Mouse (Mus musculus): Measurements from ENCODE around the gene Clec18a.
"Not testable (repeated sequence)": the region's sequence is repeated elsewhere in the genome, so short reads cannot be mapped to it uniquely, and the experiment has no call there.

Clec18a gene

DNA sequence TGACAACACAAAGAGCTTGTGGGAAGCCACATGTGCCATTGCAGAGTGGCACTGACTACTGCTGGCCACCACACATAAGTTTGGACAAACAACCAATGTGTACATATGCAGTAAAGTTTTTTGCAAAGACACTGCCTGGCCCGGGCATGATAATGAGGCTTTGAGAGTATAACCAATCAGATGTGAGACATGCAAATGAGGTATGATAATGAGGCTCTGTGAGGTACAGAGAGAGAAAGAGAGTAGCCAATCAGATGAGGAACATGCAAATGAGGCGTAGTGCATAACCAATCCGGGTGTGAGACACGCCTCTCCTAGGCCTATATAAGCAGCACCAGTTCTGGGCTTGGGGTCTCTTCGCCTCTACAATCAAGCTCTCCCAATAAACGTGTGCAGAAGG lies at the start of gene Clec18a:
Gene Clec18a (minus strand): TSS at position 101 of the 400 bp plus-strand sequence.
- not testable (repeated sequence) for DNase-seq

DNA sequence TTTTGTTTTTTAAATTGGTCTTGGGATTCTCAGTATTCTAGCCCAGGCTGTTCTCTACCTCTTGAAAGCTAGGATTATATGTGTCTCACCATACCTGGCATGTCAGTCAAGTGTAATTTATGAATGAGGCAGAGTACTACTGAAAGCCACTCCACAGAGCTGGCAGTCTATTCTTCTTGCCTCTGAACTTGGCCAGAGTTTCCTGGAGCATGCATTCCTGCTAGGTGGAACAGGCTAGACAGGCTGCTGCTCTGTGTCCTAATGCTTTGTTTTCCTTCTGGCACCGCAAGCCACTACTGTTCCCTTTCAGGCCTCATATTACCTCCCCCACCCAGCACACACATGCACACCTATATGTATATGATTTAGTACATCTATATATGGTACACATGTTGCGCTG lies 38.5 kb upstream of the Clec18a start:
- DNase-seq, result no peak

DNA sequence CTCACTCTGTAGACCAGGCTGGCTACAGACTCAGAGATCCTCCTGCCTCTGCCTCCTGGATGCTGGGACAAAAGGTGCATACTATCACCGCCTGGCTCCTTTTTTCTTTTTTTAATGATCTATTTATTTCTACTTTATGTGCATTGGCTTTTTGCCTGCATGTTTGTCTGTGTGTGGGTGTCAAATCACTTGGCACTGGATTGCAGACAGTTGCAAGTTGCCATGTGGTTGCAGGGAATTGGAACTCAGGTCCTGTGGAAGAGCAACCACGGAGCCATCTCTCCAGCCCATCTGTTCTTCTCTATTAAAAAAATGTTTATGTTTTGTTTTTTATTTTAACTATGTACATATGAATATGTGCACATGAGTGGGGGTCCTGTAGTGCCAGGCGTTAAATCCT lies 27.3 kb upstream of the Clec18a start:
- DNase-seq, result no peak

GRCm38 (mm10) chr8:111114891-111115290 lies 22.7 kb upstream of the Clec18a start:
- no peak for DNase-seq

DNA sequence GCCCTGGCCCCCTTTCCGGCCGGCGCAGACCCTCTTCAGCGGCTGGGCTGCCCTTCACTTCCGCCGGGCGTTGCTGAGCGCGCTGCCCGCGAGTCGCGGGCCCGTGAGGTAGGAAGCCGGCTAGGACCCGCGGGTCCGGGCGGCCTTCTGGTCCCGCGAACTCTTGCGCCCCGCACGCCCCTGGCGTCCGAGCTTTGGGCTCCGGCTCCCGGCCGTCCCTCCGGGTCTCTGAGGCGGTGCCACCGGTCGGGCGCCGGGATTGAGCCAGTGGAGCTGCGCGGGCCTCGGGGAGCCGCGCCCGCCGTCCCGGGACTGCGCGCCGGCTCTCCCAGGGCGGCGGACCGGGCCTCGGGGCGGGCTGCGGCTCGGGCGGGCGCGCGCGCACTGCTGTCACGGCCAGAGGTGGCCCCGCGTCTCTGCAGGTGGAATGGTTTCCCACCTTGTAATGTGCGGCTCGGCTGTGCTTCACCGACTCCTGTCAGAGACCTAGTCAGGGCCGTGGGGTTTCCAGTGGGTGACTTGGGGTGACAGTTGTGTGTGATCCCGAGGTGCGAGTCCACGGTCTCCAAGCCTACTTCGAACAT lies 2.6 kb upstream of the Clec18a start:
- DNase-seq, result not testable (repeated sequence)

GRCm38 (mm10) chr8:111093865-111094718 lies 1.9 kb upstream of the Clec18a start, which contains the start of gene Pdpr:
Gene Pdpr (plus strand): TSS chr8:111094630.
- DNase-seq, result peak; percentile 95

DNA sequence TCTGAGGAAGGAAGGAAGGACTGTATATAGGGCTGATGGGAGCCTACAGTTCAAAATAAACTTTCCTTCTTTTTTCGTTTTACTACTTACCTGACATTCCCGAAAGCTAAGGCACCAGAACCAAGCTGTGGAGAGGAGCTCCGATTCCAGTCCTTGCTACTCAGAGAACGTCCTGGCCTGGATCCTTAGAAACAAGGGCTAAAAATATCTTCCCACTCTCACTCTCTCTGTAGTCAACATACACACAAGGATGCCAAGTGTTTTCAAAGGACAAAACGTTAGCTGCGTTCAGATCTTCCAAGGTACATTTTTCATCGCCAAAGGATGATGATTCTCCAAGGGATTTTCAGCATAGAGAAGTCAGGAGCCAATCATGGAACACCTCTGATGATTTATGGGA lies 520 bp downstream of the Clec18a start:
- DNase-seq, result no peak

- peak; percentile 65 for DNase-seq
Measured at GRCm38 (mm10) chr8:111090126-111090525, 2.1 kb downstream of the Clec18a start.

- not testable (repeated sequence) for DNase-seq
Measured at GRCm38 (mm10) chr8:111083936-111084335, 8.3 kb downstream of the Clec18a start.

GRCm38 (mm10) chr8:111081580-111082258 lies 10.5 kb downstream of the Clec18a start:
- DNase-seq, result no peak

DNA sequence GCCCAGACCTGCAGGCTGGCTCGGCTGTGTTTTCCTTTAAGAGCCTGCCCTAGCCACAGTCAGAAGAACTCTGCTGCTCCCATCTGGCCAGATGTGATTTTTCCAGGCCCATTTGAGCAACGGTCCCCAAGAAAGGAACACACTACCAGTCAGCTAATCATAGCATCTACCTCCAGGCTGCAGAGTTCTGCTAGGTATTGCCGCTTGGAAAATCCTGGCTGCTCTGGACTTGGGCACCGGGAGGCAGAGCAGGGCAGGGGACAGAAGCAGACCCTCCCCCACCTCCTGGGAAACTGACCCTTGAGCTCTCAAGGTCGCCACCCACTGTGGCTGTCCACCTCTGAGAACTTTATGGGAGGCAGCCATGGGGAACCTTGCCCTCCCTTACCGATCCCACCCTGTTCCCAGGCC lies 12.4 kb downstream of the Clec18a start:
- DNase-seq, result peak; percentile 62

- DNase-seq, result no peak
Measured at GRCm38 (mm10) chr8:111079461-111079860, 12.8 kb downstream of the Clec18a start.

DNA sequence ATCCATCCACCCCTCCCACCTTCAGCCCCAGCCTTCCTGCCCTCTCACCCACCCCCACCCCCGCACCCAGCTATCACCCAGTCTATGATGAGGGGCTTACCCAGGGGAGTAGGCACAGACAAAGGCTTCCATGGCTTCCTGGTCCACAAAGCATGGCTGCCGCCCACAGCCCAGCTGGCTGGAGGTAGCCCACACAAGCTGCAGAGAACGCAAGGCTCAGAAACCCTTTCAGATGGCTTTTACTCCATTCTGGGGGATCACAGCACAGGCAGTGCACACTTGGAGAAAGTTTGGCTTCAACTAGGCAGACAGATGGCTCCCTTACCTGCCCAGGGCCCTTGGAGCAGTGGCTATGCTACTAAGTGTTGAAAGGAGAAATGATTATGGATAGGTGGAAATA lies 16.3 kb downstream of the Clec18a start:
- DNase-seq, result no peak

- DNase-seq, result not testable (repeated sequence)
Measured at GRCm38 (mm10) chr8:111068660-111069059, 23.6 kb downstream of the Clec18a start.

DNA sequence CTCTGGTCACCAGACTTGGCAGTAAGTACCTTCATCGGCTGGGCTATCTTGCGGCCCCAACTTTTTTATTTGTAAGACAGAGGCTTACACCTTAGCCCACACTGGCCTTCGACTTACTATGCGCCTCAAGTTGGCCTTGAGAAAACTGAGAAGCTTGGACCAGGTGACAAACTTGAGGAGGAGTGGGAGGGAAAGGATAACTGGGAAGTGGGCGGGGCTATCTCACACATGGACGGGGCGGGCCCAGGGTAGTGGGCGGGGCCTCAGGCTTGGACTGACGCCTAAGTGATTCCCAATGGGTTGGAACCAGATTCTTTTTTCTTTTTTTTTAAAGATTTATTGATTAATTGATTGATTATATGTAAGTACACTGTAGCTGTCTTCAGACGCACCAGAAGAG lies 24.8 kb downstream of the Clec18a start:
- DNase-seq, result no peak

- DNase-seq, result no peak
Measured at GRCm38 (mm10) chr8:111066308-111066707, 25.9 kb downstream of the Clec18a start.

DNA sequence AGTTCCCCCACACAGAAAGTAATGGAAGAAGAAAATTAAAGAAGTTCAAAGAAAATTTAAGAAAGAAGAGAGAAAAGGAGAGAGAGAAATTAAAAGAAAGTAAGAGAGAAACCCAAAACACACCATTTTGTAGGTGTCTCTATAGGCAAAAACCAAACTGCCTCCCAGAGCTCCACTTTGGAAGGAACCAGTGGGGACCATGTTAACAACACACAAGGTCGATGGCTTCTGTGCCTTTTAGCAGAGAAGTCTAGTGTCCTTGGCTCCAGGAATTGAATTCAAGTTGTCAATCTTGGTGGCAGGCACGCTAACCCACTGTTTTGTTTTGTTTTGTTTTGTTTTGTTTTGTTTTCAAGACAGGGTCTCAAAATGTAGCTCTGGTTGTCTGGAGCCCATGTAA lies 29.3 kb downstream of the Clec18a start:
- DNase-seq, result no peak

DNA sequence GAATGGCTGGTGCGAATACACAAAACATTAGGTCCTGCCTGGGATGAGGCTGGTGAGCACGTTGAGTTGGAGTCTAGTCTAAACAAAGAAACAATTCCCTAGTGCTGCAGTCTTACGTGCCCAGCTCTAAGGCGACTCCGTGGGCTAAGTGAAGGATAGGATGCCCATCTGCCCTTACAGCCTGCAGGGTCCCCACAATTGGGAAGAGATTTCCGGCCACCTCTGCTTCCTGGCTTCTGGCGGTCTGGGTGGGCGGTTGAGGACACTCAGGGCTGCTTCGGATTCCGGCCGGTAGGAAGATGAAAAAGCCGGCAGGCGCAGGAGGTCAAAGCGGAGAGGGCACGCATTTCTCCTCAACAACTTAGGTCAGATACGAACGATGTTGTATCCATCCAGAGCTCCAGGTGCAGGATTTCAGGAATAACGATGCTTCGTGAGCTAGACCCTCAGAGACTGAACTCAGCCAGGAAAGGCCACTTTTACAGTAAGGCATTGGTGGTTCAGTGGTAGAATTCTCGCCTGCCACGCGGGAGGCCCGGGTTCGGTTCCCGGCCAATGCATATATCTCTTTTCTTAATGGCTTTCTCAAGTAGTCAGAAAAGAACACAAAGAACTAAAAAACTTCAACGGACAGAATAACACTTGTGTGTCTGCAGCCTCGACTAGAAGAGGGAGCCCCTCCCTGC lies 30.0 kb downstream of the Clec18a start:
- DNase-seq, result peak; percentile 89

DNA sequence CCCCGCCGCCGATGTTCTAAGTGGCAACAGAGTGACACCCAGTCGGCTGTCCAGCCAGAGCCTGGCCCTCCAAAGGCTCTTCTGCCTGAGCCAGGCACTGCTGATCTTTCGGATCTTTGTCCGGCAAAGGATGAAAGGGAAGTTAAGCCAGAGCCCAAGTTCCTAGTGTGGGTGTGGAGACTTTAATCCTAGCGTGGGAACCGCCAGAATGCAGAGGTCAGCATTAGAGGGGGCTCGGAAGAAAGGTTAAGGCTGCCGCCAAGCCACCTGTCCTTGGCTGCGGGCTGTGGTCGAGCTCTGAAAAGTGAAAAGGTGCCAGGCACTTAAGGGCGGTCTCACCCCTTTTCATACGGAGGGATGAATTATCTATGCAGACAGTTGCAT lies 30.5 kb downstream of the Clec18a start:
- no peak for DNase-seq

DNA sequence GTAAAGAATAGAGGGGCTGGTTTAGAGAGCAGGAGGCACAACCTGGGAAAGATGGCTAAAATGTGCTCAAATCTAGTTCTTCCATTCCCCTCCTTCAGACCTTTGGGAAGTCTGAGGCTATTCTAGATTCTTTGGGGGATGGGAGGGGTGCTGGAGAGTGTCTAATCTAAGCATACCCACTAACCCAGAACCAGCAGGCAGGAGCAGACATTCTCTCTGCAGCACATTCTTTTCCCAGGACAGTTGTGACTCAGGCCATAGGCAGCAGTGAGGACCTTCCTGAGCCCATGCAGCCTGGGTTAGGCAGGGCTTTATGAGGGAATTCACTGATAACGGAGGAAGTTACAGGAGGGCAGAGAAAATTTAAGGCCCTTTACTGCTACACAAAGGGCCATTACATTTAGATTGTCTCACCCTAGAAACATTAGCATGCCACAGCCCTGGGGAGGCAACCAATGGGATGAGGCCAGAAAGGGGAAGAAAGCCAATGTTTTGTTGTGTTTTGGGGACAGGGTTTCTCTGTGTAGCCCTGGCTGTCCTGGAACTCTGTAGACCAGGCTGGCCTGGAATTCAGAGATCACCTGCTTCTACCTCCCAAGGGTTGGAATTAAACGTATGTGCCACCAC lies 33.2 kb downstream of the Clec18a start:
- no peak for DNase-seq

GRCm38 (mm10) chr8:111056691-111057293 lies 35.4 kb downstream of the Clec18a start:
- DNase-seq, result peak; percentile 70

GRCm38 (mm10) chr8:111056158-111056663 lies 36.0 kb downstream of the Clec18a start, which contains the start of gene Exosc6:
Gene Exosc6 (plus strand): TSS chr8:111056339.
- DNase-seq, result peak; percentile 93
